Mouse (Mus musculus): ENCODE results near the gene Psmg1. TPM values are rescaled to one million over a fixed set of nuclear protein-coding genes. Genes with fewer than 3 reads are reported as not detected.
A peak's percentile ranks its signal among the peaks of the same experiment; 100 is the strongest.

Psmg1 gene
- polyA plus RNA-seq, 1 experiment = 17.3 TPM

GRCm38 (mm10) chr16:95935495-95935961, 55.2 kb downstream of the Psmg1 start:
- Histone ChIP-seq H3K27ac (ENCODE audit: insufficient read depth, low read depth, low read length) (no peak overlapping the region), H3K4me1 (ENCODE audit: control insufficient read depth, insufficient read depth, low read length) (peaks cover 20% of the 10 kb centered on the region), H3K4me3 (ENCODE audit: insufficient read depth, low read length) (no peak overlapping the region)
- TF ChIP-seq CTCF (IDR thresholded peaks at IDR 0.05; ENCODE audit: low read depth, low read length) (no peak), POLR2A (IDR thresholded peaks at IDR 0.05; ENCODE audit: borderline replicate concordance, low read depth, low read length) (no peak)

- H3K4me3 ChIP-seq (ENCODE audit: insufficient read depth, low read length) = no peak overlapping the region
- peaks cover 39% of the 10 kb centered on the region for H3K4me1 ChIP-seq (ENCODE audit: control insufficient read depth, insufficient read depth, low read length)
- no peak overlapping the region for H3K27ac ChIP-seq (ENCODE audit: insufficient read depth, low read depth, low read length)
- no peak for TF ChIP-seq POLR2A (IDR thresholded peaks at IDR 0.05; ENCODE audit: borderline replicate concordance, low read depth, low read length)
- no peak for TF ChIP-seq CTCF (IDR thresholded peaks at IDR 0.05; ENCODE audit: low read depth, low read length)
These were observed 57.9 kb downstream of the Psmg1 start for GRCm38 (mm10) chr16:95932860-95933259.

- H3K4me3 ChIP-seq (ENCODE audit: insufficient read depth, low read length) = no peak overlapping the region
- TF ChIP-seq POLR2A (IDR thresholded peaks at IDR 0.05; ENCODE audit: borderline replicate concordance, low read depth, low read length) (no peak), CTCF (IDR thresholded peaks at IDR 0.05; ENCODE audit: low read depth, low read length) (no peak)
- peak overlapping the region; percentile 59 for H3K27ac ChIP-seq (ENCODE audit: insufficient read depth, low read depth, low read length)
- H3K4me1 ChIP-seq (ENCODE audit: control insufficient read depth, insufficient read depth, low read length) = peaks cover 40% of the 10 kb centered on the region
These were observed 59.3 kb downstream of the Psmg1 start for GRCm38 (mm10) chr16:95931509-95931908.

Other genes with a start within 250 kb of the Psmg1 start
- gene Brwd1, start 91.6 kb upstream of the Psmg1 start, polyA plus RNA-seq (2012; ENCODE audit: insufficient read depth, insufficient read length, missing spikeins) = 34.6 and 34.8 TPM in 2 replicates
- gene Hmgn1, start 136.8 kb upstream of the Psmg1 start, polyA plus RNA-seq (2012; ENCODE audit: insufficient read depth, insufficient read length, missing spikeins) = 59.3 and 68.7 TPM in 2 replicates
- gene Wrb, start 154.4 kb upstream of the Psmg1 start, polyA plus RNA-seq (2012; ENCODE audit: insufficient read depth, insufficient read length, missing spikeins) = 11.0 and 12.8 TPM in 2 replicates
- 0.39 TPM in 1 of 2 replicates, not detected in the other for gene Lca5l, start 201.3 kb upstream of the Psmg1 start, polyA plus RNA-seq (2012; ENCODE audit: insufficient read depth, insufficient read length, missing spikeins)
- gene Sh3bgr, start 209.5 kb upstream of the Psmg1 start, polyA plus RNA-seq (2012; ENCODE audit: insufficient read depth, insufficient read length, missing spikeins) = not detected in 2 replicates
- not detected in 2 replicates for gene B3galt5, start 244.8 kb upstream of the Psmg1 start, polyA plus RNA-seq (2012; ENCODE audit: insufficient read depth, insufficient read length, missing spikeins)

Data from bone marrow macrophage, adult 2 months (primary cell).